Mouse (Mus musculus) kidney, adult 8-10 months (tissue): ENCODE results near the gene Trpm8.
A peak's percentile ranks its signal among the peaks of the same experiment; 100 is the strongest.

Source experiments
- DNase-seq, 2 experiments: peaks; one replicate each; pipeline ENCODE4 v3.0.0; 2022

Gene Trpm8

GRCm38 (mm10) chr1:88303762-88304161, 26.3 kb downstream of the Trpm8 start:
- DNase-seq = no peak

- no peak for DNase-seq
Measured at GRCm38 (mm10) chr1:88304261-88304985, 27.0 kb downstream of the Trpm8 start.

- DNase-seq = no peak
Measured at GRCm38 (mm10) chr1:88305018-88305795, 27.7 kb downstream of the Trpm8 start.

GRCm38 (mm10) chr1:88306543-88306942, 29.1 kb downstream of the Trpm8 start:
- no peak for DNase-seq

- no peak for DNase-seq
Measured at GRCm38 (mm10) chr1:88307180-88307579, 29.7 kb downstream of the Trpm8 start.

GRCm38 (mm10) chr1:88309020-88309419, 31.6 kb downstream of the Trpm8 start:
- DNase-seq = no peak

GRCm38 (mm10) chr1:88309905-88310304, 32.4 kb downstream of the Trpm8 start:
- DNase-seq = no peak

GRCm38 (mm10) chr1:88310349-88310748, 32.9 kb downstream of the Trpm8 start:
- no peak for DNase-seq

- DNase-seq = no peak
Measured at GRCm38 (mm10) chr1:88317279-88317678, 39.8 kb downstream of the Trpm8 start.

GRCm38 (mm10) chr1:88318531-88319060, 41.1 kb downstream of the Trpm8 start:
- DNase-seq = peak in 1 of 2 experiments; percentile 51

GRCm38 (mm10) chr1:88320821-88321395, 43.4 kb downstream of the Trpm8 start:
- DNase-seq = no peak

GRCm38 (mm10) chr1:88322146-88322545, 44.7 kb downstream of the Trpm8 start:
- DNase-seq = no peak

GRCm38 (mm10) chr1:88323101-88323500, 45.6 kb downstream of the Trpm8 start:
- no peak for DNase-seq

GRCm38 (mm10) chr1:88339481-88339880, 62.0 kb downstream of the Trpm8 start:
- DNase-seq = no peak

GRCm38 (mm10) chr1:88342615-88343014, 65.2 kb downstream of the Trpm8 start:
- no peak for DNase-seq

- DNase-seq = no peak
Measured at GRCm38 (mm10) chr1:88345580-88345979, 68.1 kb downstream of the Trpm8 start.

- no peak for DNase-seq
Measured at GRCm38 (mm10) chr1:88348496-88349005, 71.1 kb downstream of the Trpm8 start.

GRCm38 (mm10) chr1:88350761-88351160, 73.3 kb downstream of the Trpm8 start:
- no peak for DNase-seq

- no peak for DNase-seq
Measured at GRCm38 (mm10) chr1:88355025-88355424, 77.6 kb downstream of the Trpm8 start.

- no peak for DNase-seq
Measured at GRCm38 (mm10) chr1:88355681-88356080, 78.2 kb downstream of the Trpm8 start.

GRCm38 (mm10) chr1:88356616-88357015, 79.2 kb downstream of the Trpm8 start:
- DNase-seq = no peak

GRCm38 (mm10) chr1:88357458-88358090, 80.1 kb downstream of the Trpm8 start:
- peak; percentile 61 to 67 for DNase-seq
